Mouse (Mus musculus) heart, embryonic 13.5 days (tissue): ENCODE data around the gene Slc27a5. TPM values are rescaled to one million over a fixed set of nuclear protein-coding genes. Genes with fewer than 3 reads are reported as not detected.

Experiments used
- ATAC-seq: fragments of 200-750 bp; cut with Nextera tagmentation; 2 replicates; pipeline ENCODE4 v1.8.0; 2017; ENCODE audit warnings: moderate TSS enrichment; ENCODE audit not compliant: insufficient number of reproducible peaks, low FRiP score, low TSS enrichment; ENCODE audit errors: extremely low read depth
- H3K27ac ChIP-seq: fragments of 300-500 bp; sonication (generic); replicated peaks from 2 replicates; pipeline ENCODE4 v1.5.1; 2015; ENCODE audit warnings: moderate library complexity, mild to moderate bottlenecking, inconsistent platforms
- H3K27me3 ChIP-seq: fragments of 300-500 bp; sonication (generic); replicated peaks from 2 replicates; pipeline ENCODE4 v1.6.1; 2015; ENCODE audit warnings: mild to moderate bottlenecking, inconsistent platforms
- H3K36me3 ChIP-seq: fragments of 300-500 bp; sonication (generic); 2 replicates; pipeline ENCODE4 v1.6.1; 2015; ENCODE audit warnings: mild to moderate bottlenecking, inconsistent platforms
- H3K4me1 ChIP-seq: fragments of 300-500 bp; sonication (generic); 2 replicates; pipeline ENCODE4 v1.6.1; 2015; ENCODE audit warnings: inconsistent platforms
- H3K4me2 ChIP-seq: fragments of 300-500 bp; sonication (generic); 2 replicates; pipeline ENCODE4 v1.6.1; 2015; ENCODE audit warnings: inconsistent platforms, mild to moderate bottlenecking, moderate library complexity
- H3K4me3 ChIP-seq: fragments of 300-500 bp; sonication (generic); 2 replicates; pipeline ENCODE4 v1.5.1; 2015; ENCODE audit warnings: moderate library complexity, mild to moderate bottlenecking, inconsistent platforms
- H3K9ac ChIP-seq: fragments of 300-500 bp; sonication (generic); 2 replicates; pipeline ENCODE4 v1.6.1; 2015; ENCODE audit warnings: inconsistent platforms, mild to moderate bottlenecking, moderate library complexity
- H3K9me3 ChIP-seq: fragments of 300-500 bp; sonication (generic); 2 replicates; pipeline ENCODE4 v1.6.1; 2016; ENCODE audit warnings: inconsistent platforms
- WGBS: fragments of 180-500 bp; shearing (Covaris S2); methylation state at CpG from one replicate; pipeline ENCODE4 v1.1.7; 2015; ENCODE audit warnings: mixed read lengths; 5-methylcytosine and 5-hydroxymethylcytosine counted together
- polyA plus RNA-seq: library from polyadenylated mRNA; unstranded; fragments of >200 nt; fragmentation: Nextera tagmentation; extraction: Ambion mirVana; gene quantifications from 2 replicates; pipeline ENCODE4 v1.2.1, GENCODE M21; 2015

Gene Slc27a5
- polyA plus RNA-seq, 1 experiment from 2014 or later, result 0.11 TPM

DNA sequence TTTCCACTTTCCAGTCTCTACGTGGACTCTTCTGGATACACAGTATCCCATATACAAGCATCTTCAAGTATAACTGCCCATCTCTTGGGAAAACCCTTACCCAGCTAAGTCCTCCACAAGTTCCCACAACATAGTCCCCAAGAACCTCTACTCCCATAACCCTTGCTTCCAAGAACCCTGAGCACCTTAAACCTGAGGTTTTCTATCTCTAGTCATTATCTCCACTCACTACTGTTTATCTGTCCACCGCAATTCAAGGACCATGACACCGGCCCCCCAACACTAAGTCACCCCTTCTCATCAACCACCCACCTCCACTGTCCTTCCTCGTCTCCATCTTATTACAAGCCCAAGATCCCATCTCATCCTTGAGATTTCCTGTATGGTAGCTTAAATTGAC is 38.8 kb upstream of the Slc27a5 start:
- Histone ChIP-seq H3K36me3 (peaks cover 44% of the 10 kb centered on the region), H3K27me3 (peaks cover 12% of the 10 kb centered on the region), H3K4me2 (peak overlapping the region; percentile 93), H3K27ac (peak overlapping the region; percentile 100), H3K9me3 (no peaks in the 10 kb centered on the region), H3K4me1 (peaks cover 46% of the 10 kb centered on the region), H3K9ac (peak overlapping the region; percentile 99), H3K4me3 (peak overlapping the region; percentile 87)
- WGBS, result 34% methylated on average over 4 of the region's 4 CpGs
- no peak for ATAC-seq

DNA sequence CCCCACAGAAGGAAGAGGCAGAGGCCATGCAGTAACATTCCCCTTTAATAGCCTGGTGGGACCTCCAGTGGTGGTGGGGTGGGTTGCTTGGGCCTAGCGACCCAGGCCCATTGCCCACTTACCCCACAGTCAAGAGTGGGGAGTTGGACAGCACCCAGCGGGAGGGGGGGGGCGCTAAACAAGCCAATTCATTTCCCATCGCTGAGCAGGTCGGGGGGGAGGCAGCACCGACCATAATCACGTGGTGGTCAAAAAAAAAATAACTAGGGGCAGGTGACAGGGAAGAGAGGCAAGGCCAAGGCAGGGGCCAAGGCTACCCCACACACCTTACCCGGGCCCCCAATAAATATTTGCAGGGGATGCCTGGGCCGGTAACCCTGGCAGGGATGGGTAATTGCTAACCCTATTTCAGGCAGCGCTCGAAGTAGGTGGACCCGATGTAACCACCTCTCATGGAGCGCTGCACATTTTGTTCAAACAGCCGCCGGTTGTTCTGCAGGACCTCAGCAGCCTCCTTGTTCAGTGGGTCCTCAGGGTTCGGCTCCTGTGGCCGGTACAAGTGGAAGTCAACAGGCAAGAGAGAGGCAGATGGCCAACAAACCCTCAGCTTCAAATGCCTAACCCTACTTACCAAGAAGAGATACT is 37.3 kb upstream of the Slc27a5 start:
- peaks cover 53% of the 10 kb centered on the region for H3K36me3 ChIP-seq
- ATAC-seq, result no peak
- H3K4me1 ChIP-seq, result peaks cover 46% of the 10 kb centered on the region
- no peaks in the 10 kb centered on the region for H3K9me3 ChIP-seq
- H3K27ac ChIP-seq, result peak overlapping the region; percentile 93
- peak overlapping the region; percentile 96 for H3K4me2 ChIP-seq
- WGBS, result 83% methylated on average over 17 of the region's 17 CpGs
- peak overlapping the region; percentile 87 for H3K4me3 ChIP-seq
- H3K9ac ChIP-seq, result peak overlapping the region; percentile 94
- no peaks in the 10 kb centered on the region for H3K27me3 ChIP-seq

DNA sequence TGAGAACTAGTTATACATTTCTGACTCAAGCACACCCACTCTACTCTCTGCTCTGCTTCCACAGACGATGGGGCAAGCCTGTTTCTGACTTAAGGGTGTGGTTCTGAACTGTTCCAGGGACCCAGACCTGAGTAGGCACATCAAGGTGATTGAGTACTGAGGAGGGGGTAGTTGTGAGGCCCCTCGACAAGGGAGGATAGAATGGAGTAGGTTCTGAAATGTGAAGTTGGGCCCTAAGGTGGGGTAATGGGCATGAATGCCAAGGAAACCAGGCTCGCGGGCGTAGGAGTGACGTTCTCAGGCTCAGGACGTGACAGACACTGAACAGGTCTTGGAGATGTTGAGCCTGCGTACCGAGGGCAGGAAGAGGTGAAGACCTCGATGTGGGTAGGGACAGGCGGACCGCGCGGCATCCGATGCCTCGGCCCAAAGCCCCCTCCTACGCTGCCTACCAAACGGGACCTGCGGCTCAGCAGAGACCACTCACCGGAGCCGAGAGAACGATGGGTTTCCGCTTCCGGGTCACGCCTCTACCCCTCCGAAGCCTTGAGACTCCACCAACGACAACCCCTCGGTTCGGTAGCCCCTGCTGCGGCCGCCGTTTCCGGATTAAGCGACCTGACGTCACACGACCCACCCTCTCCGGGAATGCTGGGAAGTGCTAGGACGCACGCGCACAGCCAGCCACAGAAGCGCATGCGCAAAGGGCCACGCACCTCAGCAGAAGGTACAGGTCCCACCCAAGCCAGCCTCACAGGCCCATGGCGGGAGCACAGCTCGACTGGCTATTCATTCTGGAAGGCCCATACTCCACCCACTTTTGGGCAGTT is 36.4 kb upstream of the Slc27a5 start, which contains the start of gene Chmp2a:
Chmp2a (minus strand) TSS at position 660 of the 830 bp plus-strand sequence.
- Histone ChIP-seq H3K4me2 (peak within 1 kb of the TSS; percentile 96), H3K27ac (peak within 1 kb of the TSS; percentile 93), H3K9ac (peak within 1 kb of the TSS; percentile 94), H3K36me3 (peaks cover 63% of the 10 kb centered on the region), H3K9me3 (no peaks in the 10 kb centered on the region), H3K4me1 (peaks cover 44% of the 10 kb centered on the region), H3K27me3 (no peaks in the 10 kb centered on the region), H3K4me3 (peak within 1 kb of the TSS; percentile 87)
- peak; percentile 74 for ATAC-seq
- WGBS, result under 1% methylated on average over 45 of the region's 45 CpGs

DNA sequence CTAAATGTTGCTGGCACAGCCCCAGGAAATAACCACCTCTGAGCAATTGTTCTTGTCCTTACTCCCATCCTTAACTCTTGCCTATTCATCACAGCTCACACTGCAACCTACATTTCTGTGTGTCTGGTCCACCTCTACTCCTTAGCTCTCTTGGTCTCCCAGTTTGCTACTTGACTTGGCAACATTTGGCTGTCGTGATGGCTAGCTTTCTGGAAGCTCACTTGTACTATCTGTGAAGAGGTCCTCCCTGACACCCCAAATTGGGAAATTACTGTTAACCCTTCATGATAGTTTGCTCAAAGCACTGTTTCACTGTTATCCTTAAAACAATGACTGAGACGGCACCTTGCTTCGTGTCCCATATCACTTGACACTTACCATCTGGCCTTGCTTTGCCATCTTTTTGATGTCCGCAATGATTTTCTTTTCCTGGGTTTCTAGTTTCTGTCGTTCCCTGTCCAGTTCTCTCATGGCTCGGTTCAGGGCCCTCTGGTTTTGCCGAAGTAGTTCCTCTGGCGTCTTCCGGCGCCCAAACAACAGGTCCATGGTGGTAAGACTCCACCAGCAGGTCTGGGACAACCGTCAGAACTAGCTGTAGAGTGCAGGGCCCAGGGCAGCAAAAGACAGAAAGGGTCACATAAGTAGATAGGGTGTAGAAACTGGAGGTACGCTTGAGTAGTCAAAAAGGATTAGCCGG is 35.6 kb upstream of the Slc27a5 start:
- Histone ChIP-seq H3K9me3 (no peaks in the 10 kb centered on the region), H3K27me3 (no peaks in the 10 kb centered on the region), H3K9ac (peak overlapping the region; percentile 94), H3K4me2 (peak overlapping the region; percentile 96), H3K36me3 (peaks cover 70% of the 10 kb centered on the region), H3K27ac (peak overlapping the region; percentile 93), H3K4me1 (peaks cover 37% of the 10 kb centered on the region), H3K4me3 (peak overlapping the region; percentile 87)
- ATAC-seq, result no peak
- 43% methylated on average over 13 of the region's 13 CpGs for WGBS

DNA sequence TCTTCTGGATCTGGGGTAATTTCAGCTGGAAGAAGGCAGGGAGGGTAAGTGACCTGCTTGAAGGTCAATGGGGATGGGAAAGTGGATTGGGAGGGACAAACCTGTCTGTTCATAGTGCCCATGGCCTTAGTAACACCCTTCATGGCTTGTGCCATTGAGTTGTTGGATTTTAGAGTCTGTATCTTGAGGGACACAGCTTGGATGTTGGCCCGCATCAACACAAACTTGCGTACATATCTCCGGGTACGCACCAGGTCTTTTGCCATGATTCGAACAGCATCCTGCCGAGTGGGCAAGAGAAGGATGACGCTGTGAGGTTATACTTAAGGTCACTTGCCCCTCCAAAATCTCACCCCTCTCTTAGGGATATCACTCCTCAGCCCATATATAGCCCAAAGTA is 34.5 kb upstream of the Slc27a5 start:
- H3K36me3 ChIP-seq, result peaks cover 81% of the 10 kb centered on the region
- H3K4me3 ChIP-seq, result no peak overlapping the region
- ATAC-seq, result no peak
- H3K27me3 ChIP-seq, result no peaks in the 10 kb centered on the region
- H3K9me3 ChIP-seq, result no peaks in the 10 kb centered on the region
- peaks cover 37% of the 10 kb centered on the region for H3K4me1 ChIP-seq
- WGBS, result 91% methylated on average over 7 of the region's 7 CpGs
- no peak overlapping the region; the same call in 1 of the 2 replicates for H3K9ac ChIP-seq
- H3K27ac ChIP-seq, result no peak overlapping the region
- H3K4me2 ChIP-seq, result no peak overlapping the region

DNA sequence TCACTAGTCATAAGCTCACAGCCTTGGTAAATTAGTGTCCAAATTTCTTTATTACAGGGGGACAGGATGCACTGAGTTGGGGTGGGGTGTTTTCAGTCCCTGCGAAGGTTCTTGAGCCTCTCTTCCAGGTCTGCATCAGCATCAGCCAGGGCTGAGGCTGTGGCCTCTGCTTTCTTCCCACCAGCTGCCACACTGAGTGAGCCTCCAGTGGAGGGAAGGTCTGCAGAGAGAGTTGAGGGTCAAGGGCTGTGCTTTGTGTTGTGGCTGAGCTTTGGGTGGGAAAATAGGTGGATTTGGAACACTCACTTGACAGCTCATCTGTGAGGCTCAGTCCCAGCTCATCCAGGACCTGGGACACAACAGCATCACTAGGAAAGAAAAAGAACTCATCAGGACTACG is 34.0 kb upstream of the Slc27a5 start:
- WGBS, result 88% methylated on average over 2 of the region's 2 CpGs
- Histone ChIP-seq H3K4me3 (no peak overlapping the region), H3K9ac (no peak overlapping the region), H3K36me3 (peaks cover 86% of the 10 kb centered on the region), H3K4me1 (peaks cover 43% of the 10 kb centered on the region), H3K27me3 (no peaks in the 10 kb centered on the region), H3K4me2 (no peak overlapping the region), H3K9me3 (no peaks in the 10 kb centered on the region), H3K27ac (no peak overlapping the region)
- ATAC-seq, result no peak

DNA sequence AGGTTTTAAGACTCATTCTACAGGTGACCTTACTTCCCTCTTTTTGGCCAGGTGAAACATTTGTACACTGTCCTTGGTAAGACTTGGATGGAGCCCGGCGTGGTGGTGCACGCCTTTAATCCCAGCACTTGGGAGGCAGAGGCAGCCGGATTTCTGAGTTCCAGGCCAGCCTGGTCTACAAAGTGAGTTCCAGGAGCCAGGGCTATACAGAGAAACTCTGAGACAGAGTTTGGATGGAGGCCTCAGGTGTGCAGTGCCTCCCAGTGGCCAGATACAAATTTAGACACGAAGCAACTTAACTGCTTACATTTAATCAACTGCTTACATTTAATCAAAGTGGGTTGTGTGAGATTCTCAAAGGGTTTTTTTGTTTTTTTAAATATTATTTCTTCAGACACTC is 33.1 kb upstream of the Slc27a5 start:
- ATAC-seq, result no peak
- 73% methylated on average over 5 of the region's 5 CpGs for WGBS

DNA sequence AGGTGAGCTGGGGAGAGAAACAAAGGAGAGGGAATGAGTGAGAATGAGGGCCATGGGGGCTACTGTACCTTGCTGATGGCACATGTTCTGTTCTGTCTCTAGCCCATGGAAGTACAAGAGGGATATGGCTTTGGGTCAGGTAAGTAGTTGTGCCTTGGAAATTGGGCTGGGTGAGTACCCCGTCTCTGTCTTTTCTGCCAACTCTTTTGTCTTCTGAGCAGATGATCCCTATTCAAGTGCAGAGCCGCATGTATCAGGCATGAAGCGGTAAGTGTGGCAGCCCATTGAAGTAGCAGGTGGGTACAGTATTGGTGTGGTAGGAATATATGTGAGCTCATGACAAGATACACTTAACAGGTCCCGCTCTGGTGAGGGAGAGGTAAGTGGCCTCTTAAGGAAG is 31.0 kb upstream of the Slc27a5 start:
- H3K9ac ChIP-seq, result peak overlapping the region; percentile 14; the same call in 1 of the 2 replicates
- no peaks in the 10 kb centered on the region for H3K27me3 ChIP-seq
- H3K4me1 ChIP-seq, result peaks cover 35% of the 10 kb centered on the region
- no peak overlapping the region for H3K4me2 ChIP-seq
- WGBS, result 88% methylated on average over 4 of the region's 4 CpGs
- H3K27ac ChIP-seq, result no peak overlapping the region
- H3K36me3 ChIP-seq, result peaks cover 86% of the 10 kb centered on the region
- no peak overlapping the region for H3K4me3 ChIP-seq
- H3K9me3 ChIP-seq, result no peaks in the 10 kb centered on the region
- no peak for ATAC-seq

More for the DNA sequence above, 33.1 kb upstream of the Slc27a5 start:
- H3K4me1 ChIP-seq, result peaks cover 43% of the 10 kb centered on the region
- H3K27me3 ChIP-seq, result no peaks in the 10 kb centered on the region
- no peak overlapping the region for H3K4me3 ChIP-seq
- no peak overlapping the region for H3K27ac ChIP-seq
- no peak overlapping the region for H3K9ac ChIP-seq
- no peaks in the 10 kb centered on the region for H3K9me3 ChIP-seq
- peaks cover 90% of the 10 kb centered on the region for H3K36me3 ChIP-seq
- no peak overlapping the region for H3K4me2 ChIP-seq

DNA sequence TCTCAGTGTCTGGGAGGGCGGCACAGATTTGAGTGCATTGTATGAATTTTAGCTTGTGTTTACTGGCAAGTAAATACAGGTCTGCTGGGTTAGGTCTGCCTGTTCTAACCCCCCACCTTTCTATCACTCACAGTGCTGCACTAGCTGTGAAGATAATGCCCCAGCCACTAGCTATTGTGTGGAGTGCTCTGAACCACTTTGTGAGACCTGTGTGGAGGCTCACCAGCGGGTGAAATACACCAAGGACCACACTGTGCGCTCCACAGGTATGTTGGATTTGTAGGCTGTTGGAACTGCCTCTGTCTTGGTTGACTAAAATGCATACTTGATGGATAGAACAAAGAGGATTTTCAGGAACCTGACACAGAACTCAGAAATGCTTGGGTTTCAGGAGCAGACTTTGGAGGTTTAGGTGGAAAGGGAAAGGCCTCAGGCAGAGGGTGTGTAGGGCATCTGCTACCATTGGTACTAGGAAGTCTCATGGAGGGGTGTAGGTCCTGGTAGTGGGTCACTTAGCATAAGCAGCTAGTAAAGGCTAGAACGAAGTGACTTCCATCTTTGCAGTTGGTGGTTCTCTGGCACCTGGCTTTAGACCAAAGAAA is 27.6 kb upstream of the Slc27a5 start:
- peak overlapping the region; percentile 97 for H3K4me3 ChIP-seq
- peak overlapping the region; percentile 93 for H3K4me2 ChIP-seq
- no peaks in the 10 kb centered on the region for H3K27me3 ChIP-seq
- peaks cover 28% of the 10 kb centered on the region for H3K4me1 ChIP-seq
- no peaks in the 10 kb centered on the region for H3K9me3 ChIP-seq
- WGBS, result 24% methylated on average over 4 of the region's 4 CpGs
- ATAC-seq, result no peak
- peak overlapping the region; percentile 99 for H3K9ac ChIP-seq
- peaks cover 54% of the 10 kb centered on the region for H3K36me3 ChIP-seq
- H3K27ac ChIP-seq, result peak overlapping the region; percentile 100

DNA sequence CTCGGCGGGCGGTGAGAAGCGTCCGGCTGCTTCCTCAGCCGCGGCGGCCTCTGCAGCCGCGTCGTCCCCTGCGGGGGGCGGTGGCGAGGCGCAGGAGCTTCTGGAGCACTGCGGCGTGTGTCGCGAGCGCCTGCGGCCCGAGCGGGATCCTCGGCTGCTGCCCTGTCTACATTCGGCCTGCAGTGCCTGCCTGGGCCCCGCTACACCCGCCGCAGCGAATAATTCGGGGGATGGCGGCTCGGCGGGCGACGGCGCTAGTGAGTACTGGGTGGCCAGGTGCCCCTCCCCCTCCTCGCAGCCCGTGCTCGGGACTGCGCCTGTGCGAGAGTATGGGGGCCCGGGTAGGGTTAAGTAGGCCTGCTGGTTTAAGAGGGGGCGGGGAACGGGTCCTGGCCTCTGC is 26.8 kb upstream of the Slc27a5 start:
- peak overlapping the region; percentile 99 for H3K9ac ChIP-seq
- H3K4me3 ChIP-seq, result peak overlapping the region; percentile 97
- 2% methylated on average over 42 of the region's 44 CpGs for WGBS
- peak; percentile 54 for ATAC-seq
- H3K27me3 ChIP-seq, result no peaks in the 10 kb centered on the region
- peak overlapping the region; percentile 100 for H3K27ac ChIP-seq
- H3K36me3 ChIP-seq, result peaks cover 46% of the 10 kb centered on the region
- no peaks in the 10 kb centered on the region for H3K9me3 ChIP-seq
- H3K4me1 ChIP-seq, result peaks cover 28% of the 10 kb centered on the region
- peak overlapping the region; percentile 93 for H3K4me2 ChIP-seq
